Mouse (Mus musculus): ENCODE measurements around the gene Zcchc17. TPM values are rescaled to one million over a fixed set of nuclear protein-coding genes. Genes with fewer than 3 reads are reported as not detected.
A peak's percentile ranks its signal among the peaks of the same experiment; 100 is the strongest.

Zcchc17 gene
- 63.3 and 64.0 TPM in 2 replicates for polyA plus RNA-seq (2015; fragmentation: Nextera tagmentation; extraction: Ambion mirVana)

DNA sequence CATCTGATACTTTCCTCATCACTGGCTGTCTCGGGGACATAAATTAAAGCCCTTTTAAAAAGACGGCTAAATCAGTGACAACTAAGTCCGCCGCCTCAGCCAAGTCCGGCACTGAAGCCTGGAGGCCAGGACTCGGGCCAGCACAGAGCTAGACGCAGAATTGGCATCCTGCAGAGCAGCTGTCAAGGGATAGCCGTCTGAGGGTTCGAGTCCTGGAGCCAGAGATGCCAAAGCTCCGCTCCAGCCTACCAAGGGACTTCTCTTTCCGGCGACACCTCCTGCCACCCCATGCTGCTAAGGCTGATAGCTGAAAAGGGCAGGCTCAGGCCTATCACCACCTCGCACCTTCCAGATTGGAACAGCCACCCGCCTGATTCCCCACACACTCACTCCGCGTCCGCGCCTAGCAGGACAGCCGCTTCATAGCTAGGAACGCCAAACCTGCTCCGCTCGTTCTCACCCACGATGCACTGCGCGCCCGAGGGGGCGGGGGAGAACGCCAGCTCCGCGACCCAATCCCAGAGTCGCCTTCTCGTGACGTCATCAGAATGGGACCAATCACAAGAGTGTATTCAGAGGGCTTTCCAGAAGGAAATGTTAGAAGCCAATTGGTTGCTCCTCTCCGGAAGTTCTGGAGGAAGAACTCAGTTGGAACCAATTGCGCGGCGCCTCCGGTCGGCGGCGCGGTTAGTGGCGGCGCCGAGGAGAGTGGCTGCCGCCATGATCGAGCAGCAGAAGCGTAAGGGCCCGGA lies at the start of gene Zcchc17, which contains the start of gene Snrnp40:
Gene Zcchc17 (minus strand): TSS at position 458 of the 752 bp plus-strand sequence.
Gene Snrnp40 (plus strand): TSS at position 647 of the 752 bp plus-strand sequence.
- H3K4me2 ChIP-seq (replicated peaks; ENCODE audit: low read depth, low read length): peak within 1 kb of the TSS; percentile 89
- H3K4me1 ChIP-seq (ENCODE audit: insufficient read depth, low read length): peaks cover 20% of the 10 kb centered on the region
- peak within 1 kb of the TSS; percentile 75 for H3K4me3 ChIP-seq (ENCODE audit: low read length)
- WGBS: under 1% methylated on average over 49 of the region's 49 CpGs
- peaks cover 23% of the 10 kb centered on the region for H3K36me3 ChIP-seq (ENCODE audit: insufficient read depth, low read length)
- no peaks in the 10 kb centered on the region for H3K9me3 ChIP-seq (ENCODE audit: low read length)
- peak within 1 kb of the TSS; percentile 59 for H3K27ac ChIP-seq (ENCODE audit: low read length)
- no peaks in the 10 kb centered on the region for H3K27me3 ChIP-seq (ENCODE audit: insufficient read depth, low read length)
- peak; percentile 99 for ATAC-seq (ENCODE audit: low FRiP score, low TSS enrichment)
- H3K9ac ChIP-seq (replicated peaks; ENCODE audit: low read length): peak within 1 kb of the TSS; percentile 82

DNA sequence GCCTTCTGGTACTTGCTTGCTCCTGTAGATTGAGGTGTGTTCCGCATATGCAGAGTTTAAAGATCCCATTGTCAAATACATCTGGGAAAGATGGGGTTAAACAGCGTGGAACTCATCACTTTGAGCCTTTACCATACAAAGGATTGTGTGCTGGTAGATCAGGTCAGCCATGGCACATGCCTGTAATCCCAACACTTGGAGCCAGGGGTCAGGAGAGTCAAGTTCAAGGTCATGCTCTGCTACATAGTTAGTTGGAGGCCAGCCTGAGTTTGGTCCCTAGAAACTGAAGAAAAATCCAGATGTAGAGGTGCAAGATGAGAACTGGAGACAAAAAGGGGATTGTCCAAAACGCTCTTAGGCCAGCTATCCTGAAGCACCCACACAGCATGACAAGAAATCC lies 31.5 kb upstream of the Zcchc17 start:
- ATAC-seq (ENCODE audit: low FRiP score, low TSS enrichment): no peak
- no peak overlapping the region for H3K4me2 ChIP-seq (replicated peaks; ENCODE audit: low read depth, low read length)
- H3K27ac ChIP-seq (ENCODE audit: low read length): no peak overlapping the region
- no peaks in the 10 kb centered on the region for H3K27me3 ChIP-seq (ENCODE audit: insufficient read depth, low read length)
- no peak overlapping the region for H3K4me3 ChIP-seq (ENCODE audit: low read length)
- no peak overlapping the region for H3K9ac ChIP-seq (replicated peaks; ENCODE audit: low read length)
- peaks cover 4% of the 10 kb centered on the region; the same call in 1 of the 2 replicates for H3K4me1 ChIP-seq (ENCODE audit: insufficient read depth, low read length)
- H3K36me3 ChIP-seq (ENCODE audit: insufficient read depth, low read length): peaks cover 36% of the 10 kb centered on the region
- 62% methylated on average over 3 of the region's 3 CpGs for WGBS
- H3K9me3 ChIP-seq (ENCODE audit: low read length): no peaks in the 10 kb centered on the region

DNA sequence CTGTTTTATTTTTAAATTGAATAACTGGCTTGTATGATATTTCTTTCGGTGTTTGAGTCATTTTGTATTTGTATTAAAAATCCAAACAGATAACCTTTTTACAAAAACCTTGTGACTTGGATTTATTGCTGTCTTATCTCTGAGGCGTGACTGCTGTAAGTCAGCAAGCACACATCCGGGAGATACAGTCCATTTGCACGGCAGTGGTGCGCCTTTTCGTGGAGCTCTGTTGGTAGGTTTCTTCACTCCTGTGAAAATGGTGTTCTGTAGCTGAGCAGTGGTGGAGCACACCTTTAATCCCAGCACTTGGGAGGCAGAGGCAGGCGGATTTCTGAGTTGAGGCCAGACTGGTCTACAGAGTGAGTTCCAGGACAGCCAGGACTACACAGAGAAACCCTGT lies 30.2 kb upstream of the Zcchc17 start:
- no peaks in the 10 kb centered on the region for H3K9me3 ChIP-seq (ENCODE audit: low read length)
- H3K4me2 ChIP-seq (replicated peaks; ENCODE audit: low read depth, low read length): no peak overlapping the region
- H3K4me1 ChIP-seq (ENCODE audit: insufficient read depth, low read length): peaks cover 4% of the 10 kb centered on the region; the same call in 1 of the 2 replicates
- H3K27ac ChIP-seq (ENCODE audit: low read length): no peak overlapping the region
- WGBS: 72% methylated on average over 7 of the region's 7 CpGs
- no peak overlapping the region for H3K4me3 ChIP-seq (ENCODE audit: low read length)
- ATAC-seq (ENCODE audit: low FRiP score, low TSS enrichment): no peak
- H3K36me3 ChIP-seq (ENCODE audit: insufficient read depth, low read length): peaks cover 38% of the 10 kb centered on the region
- no peak overlapping the region for H3K9ac ChIP-seq (replicated peaks; ENCODE audit: low read length)
- no peaks in the 10 kb centered on the region for H3K27me3 ChIP-seq (ENCODE audit: insufficient read depth, low read length)

DNA sequence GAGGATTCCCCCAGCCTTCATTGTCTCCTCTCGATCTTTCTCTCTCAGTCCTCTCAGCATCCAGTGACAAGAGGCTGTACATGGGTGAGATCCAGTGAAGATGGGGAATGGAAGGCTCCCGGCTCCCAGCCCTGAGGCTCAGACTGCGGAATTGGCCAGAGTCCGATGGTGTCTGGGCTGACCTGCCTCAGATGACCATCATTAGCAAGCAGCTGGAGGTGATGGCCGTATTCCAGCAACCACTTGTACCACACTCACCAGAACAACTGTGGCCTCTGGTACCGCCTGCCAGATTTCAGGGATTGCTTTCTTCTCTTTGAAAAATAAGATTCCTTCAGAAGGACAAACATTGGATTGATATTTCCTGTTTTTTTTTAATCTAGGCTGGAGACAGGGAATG lies 29.8 kb upstream of the Zcchc17 start:
- H3K4me2 ChIP-seq (replicated peaks; ENCODE audit: low read depth, low read length): no peak overlapping the region
- H3K36me3 ChIP-seq (ENCODE audit: insufficient read depth, low read length): peaks cover 41% of the 10 kb centered on the region
- peaks cover 4% of the 10 kb centered on the region; the same call in 1 of the 2 replicates for H3K4me1 ChIP-seq (ENCODE audit: insufficient read depth, low read length)
- 54% methylated on average over 6 of the region's 6 CpGs for WGBS
- H3K4me3 ChIP-seq (ENCODE audit: low read length): no peak overlapping the region
- H3K9ac ChIP-seq (replicated peaks; ENCODE audit: low read length): no peak overlapping the region
- ATAC-seq (ENCODE audit: low FRiP score, low TSS enrichment): no peak
- no peak overlapping the region for H3K27ac ChIP-seq (ENCODE audit: low read length)
- H3K9me3 ChIP-seq (ENCODE audit: low read length): no peaks in the 10 kb centered on the region
- H3K27me3 ChIP-seq (ENCODE audit: insufficient read depth, low read length): no peaks in the 10 kb centered on the region

DNA sequence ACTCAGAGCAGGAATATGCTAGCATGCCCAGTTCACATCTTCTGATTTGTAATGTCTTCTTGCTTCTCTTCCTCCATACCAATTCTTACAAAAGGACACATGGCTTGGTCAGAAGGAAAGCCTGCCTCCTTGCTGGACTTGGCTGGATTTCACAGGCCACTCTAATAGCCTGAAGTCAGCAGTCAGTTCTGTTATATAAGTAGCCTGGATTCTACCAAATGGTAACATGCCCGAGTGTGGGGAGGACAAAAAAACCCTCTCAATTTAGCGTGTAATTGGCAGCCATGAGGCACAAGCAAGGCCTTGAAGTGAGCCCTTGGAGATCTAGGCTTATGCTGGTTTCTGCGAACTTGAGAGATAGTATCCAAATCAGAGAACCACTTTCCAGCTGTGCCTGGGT lies 27.5 kb upstream of the Zcchc17 start:
- H3K9me3 ChIP-seq (ENCODE audit: low read length): no peaks in the 10 kb centered on the region
- H3K36me3 ChIP-seq (ENCODE audit: insufficient read depth, low read length): peaks cover 55% of the 10 kb centered on the region
- peaks cover under 1% of the 10 kb centered on the region; the same call in 1 of the 2 replicates for H3K4me1 ChIP-seq (ENCODE audit: insufficient read depth, low read length)
- 88% methylated on average over 3 of the region's 3 CpGs for WGBS
- H3K4me3 ChIP-seq (ENCODE audit: low read length): no peak overlapping the region
- H3K27me3 ChIP-seq (ENCODE audit: insufficient read depth, low read length): no peaks in the 10 kb centered on the region
- H3K27ac ChIP-seq (ENCODE audit: low read length): no peak overlapping the region
- H3K9ac ChIP-seq (replicated peaks; ENCODE audit: low read length): no peak overlapping the region
- no peak overlapping the region for H3K4me2 ChIP-seq (replicated peaks; ENCODE audit: low read depth, low read length)
- ATAC-seq (ENCODE audit: low FRiP score, low TSS enrichment): no peak

DNA sequence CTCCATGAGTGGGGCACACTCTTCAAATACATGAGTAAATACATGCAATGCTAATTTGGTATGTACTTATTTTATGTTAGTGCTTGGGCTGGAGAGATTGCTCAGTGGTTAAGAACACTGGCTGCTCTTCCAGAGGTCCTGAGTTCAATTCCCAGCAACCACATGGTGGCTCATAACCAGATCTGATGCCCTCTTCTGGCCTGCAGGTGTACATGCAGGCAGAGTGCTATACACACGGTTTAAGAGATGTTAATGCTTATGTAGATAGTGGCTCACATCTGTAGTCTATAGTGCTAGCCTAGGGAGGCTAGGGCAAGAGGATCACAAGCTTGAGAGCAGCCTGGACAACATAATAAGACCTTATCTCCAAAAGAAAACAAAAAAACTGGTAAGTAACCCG lies 20.7 kb upstream of the Zcchc17 start:
- WGBS: 89% methylated on average over 2 of the region's 2 CpGs
- ATAC-seq (ENCODE audit: low FRiP score, low TSS enrichment): no peak
- Histone ChIP-seq H3K9me3 (ENCODE audit: low read length) (no peaks in the 10 kb centered on the region), H3K4me1 (ENCODE audit: insufficient read depth, low read length) (no peaks in the 10 kb centered on the region), H3K4me3 (ENCODE audit: low read length) (no peak overlapping the region), H3K4me2 (replicated peaks; ENCODE audit: low read depth, low read length) (no peak overlapping the region), H3K27me3 (ENCODE audit: insufficient read depth, low read length) (no peaks in the 10 kb centered on the region), H3K36me3 (ENCODE audit: insufficient read depth, low read length) (peaks cover 62% of the 10 kb centered on the region), H3K27ac (ENCODE audit: low read length) (no peak overlapping the region), H3K9ac (replicated peaks; ENCODE audit: low read length) (no peak overlapping the region)

DNA sequence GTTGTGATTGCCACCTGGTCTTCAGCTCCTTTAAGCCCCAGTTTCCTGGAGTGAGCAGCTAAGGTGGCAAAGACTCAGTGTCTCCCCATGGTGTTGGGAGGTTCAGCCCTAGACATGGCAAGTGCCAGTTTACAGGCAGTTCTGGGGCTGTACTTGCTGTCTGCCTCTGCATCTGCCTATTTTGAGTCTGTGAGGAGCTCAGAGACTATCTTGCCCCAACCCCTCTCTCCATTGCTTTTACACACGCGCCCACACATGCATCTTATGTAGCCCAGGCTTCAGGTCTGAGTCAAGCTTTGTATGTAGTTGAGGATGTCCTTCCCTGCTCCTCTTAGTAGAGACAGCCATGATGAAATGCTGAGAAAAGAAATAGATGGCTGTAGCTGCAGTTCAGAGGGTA lies 19.4 kb upstream of the Zcchc17 start:
- Histone ChIP-seq H3K27ac (ENCODE audit: low read length) (no peak overlapping the region), H3K9ac (replicated peaks; ENCODE audit: low read length) (no peak overlapping the region), H3K27me3 (ENCODE audit: insufficient read depth, low read length) (no peaks in the 10 kb centered on the region), H3K4me3 (ENCODE audit: low read length) (no peak overlapping the region), H3K9me3 (ENCODE audit: low read length) (no peaks in the 10 kb centered on the region), H3K4me1 (ENCODE audit: insufficient read depth, low read length) (no peaks in the 10 kb centered on the region), H3K36me3 (ENCODE audit: insufficient read depth, low read length) (peaks cover 62% of the 10 kb centered on the region), H3K4me2 (replicated peaks; ENCODE audit: low read depth, low read length) (no peak overlapping the region)
- 100% methylated on average over 2 of the region's 2 CpGs for WGBS
- no peak for ATAC-seq (ENCODE audit: low FRiP score, low TSS enrichment)

DNA sequence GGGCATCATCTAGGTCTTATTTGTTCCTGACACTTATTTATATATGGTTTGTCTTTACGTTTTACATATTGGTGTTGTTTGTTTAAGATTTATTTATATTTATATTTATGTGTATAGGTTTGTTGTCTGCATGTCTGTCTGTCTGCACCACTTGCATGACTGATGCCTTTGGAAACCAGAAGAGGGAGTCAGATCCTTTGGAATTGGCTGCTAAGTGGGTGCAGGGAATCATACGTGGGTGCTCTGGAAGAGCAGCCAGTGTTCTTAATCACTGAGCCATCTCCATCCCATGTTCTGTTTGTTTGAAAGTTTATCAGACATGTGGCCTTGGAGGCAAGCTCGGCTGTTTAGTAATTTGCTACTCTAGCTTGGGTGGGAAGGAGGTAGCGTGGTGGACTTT lies 17.8 kb upstream of the Zcchc17 start:
- no peaks in the 10 kb centered on the region for H3K27me3 ChIP-seq (ENCODE audit: insufficient read depth, low read length)
- ATAC-seq (ENCODE audit: low FRiP score, low TSS enrichment): no peak
- H3K9me3 ChIP-seq (ENCODE audit: low read length): no peaks in the 10 kb centered on the region
- WGBS: 88% methylated on average over 4 of the region's 4 CpGs
- no peak overlapping the region for H3K9ac ChIP-seq (replicated peaks; ENCODE audit: low read length)
- peaks cover 58% of the 10 kb centered on the region for H3K36me3 ChIP-seq (ENCODE audit: insufficient read depth, low read length)
- H3K4me1 ChIP-seq (ENCODE audit: insufficient read depth, low read length): no peaks in the 10 kb centered on the region
- no peak overlapping the region for H3K4me3 ChIP-seq (ENCODE audit: low read length)
- no peak overlapping the region for H3K27ac ChIP-seq (ENCODE audit: low read length)
- no peak overlapping the region for H3K4me2 ChIP-seq (replicated peaks; ENCODE audit: low read depth, low read length)

DNA sequence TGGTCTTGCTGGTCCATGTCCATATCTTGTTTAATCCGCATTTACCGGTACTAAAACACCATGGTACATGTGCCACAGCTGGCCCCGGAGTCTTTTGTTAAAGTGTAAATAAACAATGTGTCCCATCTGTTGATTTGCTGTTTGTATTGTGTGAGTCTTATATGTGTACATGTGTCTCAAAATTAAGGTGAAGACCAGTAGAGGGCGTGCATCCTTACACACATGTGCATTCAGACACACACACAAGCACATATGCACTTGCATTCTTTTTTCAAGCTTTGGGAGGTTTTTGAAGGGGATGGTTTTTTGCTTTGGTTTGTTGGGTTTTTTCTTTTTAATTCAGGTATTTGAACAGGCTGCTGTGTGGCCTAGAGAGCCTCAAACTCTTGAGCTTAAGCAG lies 16.9 kb upstream of the Zcchc17 start:
- Histone ChIP-seq H3K4me1 (ENCODE audit: insufficient read depth, low read length) (no peaks in the 10 kb centered on the region), H3K36me3 (ENCODE audit: insufficient read depth, low read length) (peaks cover 56% of the 10 kb centered on the region), H3K27ac (ENCODE audit: low read length) (no peak overlapping the region), H3K9ac (replicated peaks; ENCODE audit: low read length) (no peak overlapping the region), H3K9me3 (ENCODE audit: low read length) (no peaks in the 10 kb centered on the region), H3K4me2 (replicated peaks; ENCODE audit: low read depth, low read length) (no peak overlapping the region), H3K27me3 (ENCODE audit: insufficient read depth, low read length) (no peaks in the 10 kb centered on the region), H3K4me3 (ENCODE audit: low read length) (no peak overlapping the region)
- WGBS: 94% methylated on average over 4 of the region's 4 CpGs
- no peak for ATAC-seq (ENCODE audit: low FRiP score, low TSS enrichment)

DNA sequence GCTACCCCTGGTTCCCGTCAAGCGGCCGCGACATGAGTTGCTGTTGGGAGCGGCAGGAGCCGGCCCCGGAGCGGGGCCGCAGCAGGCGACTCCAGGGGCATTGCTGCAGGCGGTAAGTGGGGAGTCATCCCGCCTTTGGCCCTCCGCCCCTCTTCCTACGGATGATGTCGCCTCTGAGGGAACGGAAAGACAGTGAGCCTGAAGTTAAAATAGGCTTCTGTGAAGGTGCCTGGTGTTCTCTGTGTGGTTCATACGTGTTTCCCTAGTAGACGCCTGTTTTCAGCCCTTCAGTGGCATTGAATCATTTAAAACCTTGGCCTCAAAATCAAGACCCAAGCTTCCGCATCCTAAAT lies 471 bp upstream of the Zcchc17 start:
- peak overlapping the region; percentile 59 for H3K27ac ChIP-seq (ENCODE audit: low read length)
- no peaks in the 10 kb centered on the region for H3K9me3 ChIP-seq (ENCODE audit: low read length)
- peaks cover 29% of the 10 kb centered on the region for H3K36me3 ChIP-seq (ENCODE audit: insufficient read depth, low read length)
- peak overlapping the region; percentile 89 for H3K4me2 ChIP-seq (replicated peaks; ENCODE audit: low read depth, low read length)
- no peaks in the 10 kb centered on the region for H3K27me3 ChIP-seq (ENCODE audit: insufficient read depth, low read length)
- H3K4me3 ChIP-seq (ENCODE audit: low read length): peak overlapping the region; percentile 75
- peaks cover 20% of the 10 kb centered on the region for H3K4me1 ChIP-seq (ENCODE audit: insufficient read depth, low read length)
- WGBS: under 1% methylated on average over 19 of the region's 19 CpGs
- ATAC-seq (ENCODE audit: low FRiP score, low TSS enrichment): no peak
- H3K9ac ChIP-seq (replicated peaks; ENCODE audit: low read length): peak overlapping the region; percentile 82
